Mouse (Mus musculus) liver, embryonic 14.5 days (tissue): Measurements from ENCODE around the gene Uqcc2.

Source experiments
- CTCF ChIP-seq: IDR thresholded peaks from 2 replicates; pipeline ENCODE4 v1.5.1; 2016; ENCODE audit warnings: antibody characterized with exemption, low read depth, control low read depth
- EP300 ChIP-seq: IDR thresholded peaks from 2 replicates; pipeline ENCODE4 v1.6.1; 2016; ENCODE audit warnings: antibody characterized with exemption, low read depth

GRCm38 (mm10) chr17:27175196-27175874 is 41.6 kb upstream of the Uqcc2 start:
- TF ChIP-seq CTCF, result no peak
- TF ChIP-seq EP300, result no peak
